Mouse (Mus musculus) inflammation-experienced regulatory T-cells, adult 6 months (primary cell): ENCODE data around the gene Agxt. TPM values are rescaled to one million over a fixed set of nuclear protein-coding genes. Genes with fewer than 3 reads are reported as not detected.

ENCODE experiments used
- ATAC-seq: one replicate; pipeline ENCODE4 v1.8.0; 2017
- polyA plus RNA-seq, 3 experiments: library from polyadenylated mRNA; unstranded; fragments of 100-300 nt; shearing (Covaris generic); gene quantifications; one replicate each; pipeline ENCODE4 v1.2.1; 2017

Gene Agxt
- polyA plus RNA-seq, 3 experiments from 2014 or later: not detected

GRCm38 (mm10) chr1:93150907-93151661 is 16.0 kb downstream of the Agxt start:
- ATAC-seq: no peak

- no peak for ATAC-seq
Measured at GRCm38 (mm10) chr1:93157566-93157965, 22.5 kb downstream of the Agxt start.

GRCm38 (mm10) chr1:93158916-93159315 is 23.9 kb downstream of the Agxt start:
- no peak for ATAC-seq

- ATAC-seq: no peak
Measured at GRCm38 (mm10) chr1:93159566-93160500, 24.8 kb downstream of the Agxt start.

GRCm38 (mm10) chr1:93160501-93161133 is 25.6 kb downstream of the Agxt start, which contains the start of gene 2310007B03Rik:
TSS of gene 2310007B03Rik (minus strand) at chr1:93160948.
- no peak for ATAC-seq

- no peak for ATAC-seq
Measured at GRCm38 (mm10) chr1:93161350-93161749, 26.3 kb downstream of the Agxt start.

- no peak for ATAC-seq
Measured at GRCm38 (mm10) chr1:93161921-93162320, 26.9 kb downstream of the Agxt start.

- ATAC-seq: no peak
Measured at GRCm38 (mm10) chr1:93162588-93162987, 27.5 kb downstream of the Agxt start.

GRCm38 (mm10) chr1:93165447-93165846 is 30.4 kb downstream of the Agxt start:
- ATAC-seq: no peak

GRCm38 (mm10) chr1:93166346-93167079 is 31.5 kb downstream of the Agxt start:
- no peak for ATAC-seq

GRCm38 (mm10) chr1:93168295-93168775 is 33.3 kb downstream of the Agxt start, which contains the start of gene Crocc2:
TSS of gene Crocc2 (plus strand) at chr1:93168725.
- ATAC-seq: no peak

GRCm38 (mm10) chr1:93173665-93174064 is 38.6 kb downstream of the Agxt start:
- no peak for ATAC-seq

- peak; percentile 54 for ATAC-seq
Measured at GRCm38 (mm10) chr1:93174399-93174798, 39.4 kb downstream of the Agxt start.

- no peak for ATAC-seq
Measured at GRCm38 (mm10) chr1:93175849-93176248, 40.8 kb downstream of the Agxt start.

GRCm38 (mm10) chr1:93176525-93177332 is 41.7 kb downstream of the Agxt start:
- ATAC-seq: no peak

GRCm38 (mm10) chr1:93182281-93182680 is 47.2 kb downstream of the Agxt start:
- no peak for ATAC-seq

- ATAC-seq: no peak
Measured at GRCm38 (mm10) chr1:93184071-93184828, 49.2 kb downstream of the Agxt start.

GRCm38 (mm10) chr1:93190726-93191305 is 55.8 kb downstream of the Agxt start:
- no peak for ATAC-seq

GRCm38 (mm10) chr1:93194961-93195360 is 59.9 kb downstream of the Agxt start:
- no peak for ATAC-seq
